In the genomic region with DNA sequence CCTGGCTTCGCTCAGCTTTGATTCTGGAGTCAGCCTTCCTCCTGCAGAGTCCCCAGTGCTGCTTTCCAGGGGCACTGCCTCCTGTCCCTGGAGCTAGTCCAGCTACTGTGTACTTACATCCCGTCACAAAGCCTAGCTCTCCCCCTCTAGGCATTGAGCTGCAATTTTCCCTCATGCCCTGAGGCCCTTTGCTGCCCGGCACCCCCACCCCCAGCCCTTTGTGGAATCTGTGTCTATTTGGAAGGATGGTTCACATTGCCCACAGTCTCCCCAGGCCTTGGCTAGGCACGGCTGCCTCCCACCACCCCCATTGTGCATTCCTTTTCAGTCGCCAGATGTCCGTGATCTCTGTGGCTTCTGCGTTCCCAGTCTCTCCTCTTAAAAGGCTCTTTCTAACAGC, we compare ENCODE assay signal across 8 mouse cellular contexts.
A peak's percentile ranks its signal among the peaks of the same experiment; 100 is the strongest.
DNase-seq lines count a peak whose midpoint lies in the region; ATAC-seq lines count a peak whose summit lies in the region.

No protein-coding gene starts in this region.

- H3K27me3 ChIP-seq in kidney, embryonic 14.5 days (ENCODE audit: control insufficient read depth, insufficient read depth, low read length), result no peaks in the 10 kb centered on the region
- no peaks in the 10 kb centered on the region for H3K27me3 ChIP-seq in heart, embryonic 12.5 days (replicated peaks)
- H3K27me3 ChIP-seq in limb, embryonic 10.5 days (ENCODE audit: low read depth, poor library complexity, severe bottlenecking), result no peaks in the 10 kb centered on the region
- no peaks in the 10 kb centered on the region for H3K27me3 ChIP-seq in neural tube, embryonic 11.5 days (ENCODE audit: control insufficient read depth, insufficient read depth, low read length)

- H3K27ac ChIP-seq in kidney, embryonic 14.5 days (ENCODE audit: low read depth, low read length), result peak overlapping the region; percentile 47; the same call in 1 of the 2 replicates
- peak overlapping the region; percentile 66 for H3K27ac ChIP-seq in heart, embryonic 12.5 days (ENCODE audit: poor library complexity, severe bottlenecking)
- H3K27ac ChIP-seq in limb, embryonic 10.5 days, result peak overlapping the region; percentile 39; the same call in 1 of the 2 replicates
- peak overlapping the region; percentile 77 for H3K27ac ChIP-seq in neural tube, embryonic 11.5 days (ENCODE audit: low read depth, low read length)

- no peak overlapping the region for H3K4me2 ChIP-seq in kidney, embryonic 14.5 days (replicated peaks; ENCODE audit: low read depth, low read length)
- peak overlapping the region; percentile 33; the same call in 1 of the 2 replicates for H3K4me2 ChIP-seq in heart, embryonic 12.5 days
- H3K4me2 ChIP-seq in neural tube, embryonic 11.5 days (ENCODE audit: low read depth), result no peak overlapping the region

- H3K9ac ChIP-seq in kidney, embryonic 14.5 days (ENCODE audit: low read depth, low read length), result 0 out of 2 replicates have a peak overlapping the region, but pooled peaks have one; percentile 23
- 0 out of 2 replicates have a peak overlapping the region, but pooled peaks have one; percentile 22 for H3K9ac ChIP-seq in heart, embryonic 12.5 days
- no peak overlapping the region for H3K9ac ChIP-seq in neural tube, embryonic 11.5 days (ENCODE audit: low read length)

- no peak for DNase-seq in kidney, adult 8-10 months
- DNase-seq in cerebellum, adult 9-10 months, result peak; percentile 13
- DNase-seq in limb, embryonic 10.5 days (ENCODE audit: low spot score), result no peak
- DNase-seq in neural tube, embryonic 11.5 days (ENCODE audit: low spot score), result peak; percentile 79
- DNase-seq in adrenal gland, postnatal 14 days, result no peak
- DNase-seq in ovary, postnatal 14 days (ENCODE audit: low spot score), result no peak

- 56% methylated on average over 7 of the region's 7 CpGs for WGBS in kidney, embryonic 14.5 days
- WGBS in heart, embryonic 12.5 days, result 33% methylated on average over 7 of the region's 7 CpGs
- 55% methylated on average over 7 of the region's 7 CpGs for WGBS in limb, embryonic 10.5 days
- WGBS in neural tube, embryonic 11.5 days, result 16% methylated on average over 7 of the region's 7 CpGs

- no peaks in the 10 kb centered on the region for H3K9me3 ChIP-seq in kidney, embryonic 14.5 days (ENCODE audit: control insufficient read depth, low read length)
- no peaks in the 10 kb centered on the region for H3K9me3 ChIP-seq in heart, embryonic 12.5 days (replicated peaks)
- H3K9me3 ChIP-seq in limb, embryonic 10.5 days (replicated peaks), result no peaks in the 10 kb centered on the region
- H3K9me3 ChIP-seq in neural tube, embryonic 11.5 days (ENCODE audit: control insufficient read depth, low read length), result no peaks in the 10 kb centered on the region

- H3K36me3 ChIP-seq in kidney, embryonic 14.5 days (ENCODE audit: control insufficient read depth, insufficient read depth, low read length), result peaks cover 25% of the 10 kb centered on the region
- H3K36me3 ChIP-seq in heart, embryonic 12.5 days, result peaks cover 14% of the 10 kb centered on the region
- peaks cover 16% of the 10 kb centered on the region for H3K36me3 ChIP-seq in limb, embryonic 10.5 days
- H3K36me3 ChIP-seq in neural tube, embryonic 11.5 days (ENCODE audit: control insufficient read depth, insufficient read depth, low read length), result no peaks in the 10 kb centered on the region

- no peak overlapping the region for H3K4me3 ChIP-seq in kidney, embryonic 14.5 days (ENCODE audit: low read length)
- H3K4me3 ChIP-seq in heart, embryonic 12.5 days, result no peak overlapping the region
- H3K4me3 ChIP-seq in limb, embryonic 10.5 days, result no peak overlapping the region
- H3K4me3 ChIP-seq in neural tube, embryonic 11.5 days (ENCODE audit: low read depth, low read length), result no peak overlapping the region

- peaks cover 9% of the 10 kb centered on the region; the same call in 1 of the 2 replicates for H3K4me1 ChIP-seq in kidney, embryonic 14.5 days (ENCODE audit: control insufficient read depth, insufficient read depth, low read length)
- H3K4me1 ChIP-seq in heart, embryonic 12.5 days (replicated peaks), result peaks cover 39% of the 10 kb centered on the region
- peaks cover 17% of the 10 kb centered on the region for H3K4me1 ChIP-seq in limb, embryonic 10.5 days
- peaks cover 19% of the 10 kb centered on the region for H3K4me1 ChIP-seq in neural tube, embryonic 11.5 days (ENCODE audit: control insufficient read depth, insufficient read depth, low read length)

- peak; percentile 32; the same call in 1 of the 2 replicates for ATAC-seq in kidney, embryonic 14.5 days (ENCODE audit: low FRiP score, low TSS enrichment)
- peak; percentile 74 for ATAC-seq in heart, embryonic 12.5 days (ENCODE audit: insufficient number of reproducible peaks, low FRiP score)
- peak; percentile 71 for ATAC-seq in neural tube, embryonic 11.5 days (ENCODE audit: insufficient read depth, low FRiP score, low TSS enrichment)

Comparison
In these comparisons a context has a peak if more than half of its experiments do, and no peak if none do; other contexts are left out.
1. DNase-seq: peak in cerebellum, adult 9-10 months (single experiment) and neural tube, embryonic 11.5 days (single experiment); none in kidney, adult 8-10 months (0 of 2), limb, embryonic 10.5 days (single experiment), adrenal gland, postnatal 14 days (single experiment) and ovary, postnatal 14 days (single experiment).
2. Peak in every context shown above with its lines, with median percentiles within 50 percentile points of each other: ATAC-seq and H3K27ac ChIP-seq.